Mouse (Mus musculus): ENCODE measurements at regions not wholly inside any gene's neighbourhood (a gene's known extent, or its start where the extent isn't known, plus 50 kb on each side); places are given as distances from the start of the nearest gene placed in this dataset.
A peak's percentile ranks its signal among the peaks of the same experiment; 100 is the strongest.

- H3K4me2 ChIP-seq (ENCODE audit: low read depth), result no peak overlapping the region; the same call in 1 of the 2 replicates
- WGBS, result 88% methylated on average over 11 of the region's 11 CpGs
- no peak overlapping the region for H3K4me3 ChIP-seq (ENCODE audit: low read depth, low read length)
- no peaks in the 10 kb centered on the region for H3K27me3 ChIP-seq (ENCODE audit: insufficient read depth, low read length)
- no peak overlapping the region for H3K27ac ChIP-seq (ENCODE audit: low read depth, low read length)
- DNase-seq, result no peak
- no peaks in the 10 kb centered on the region for H3K36me3 ChIP-seq (ENCODE audit: insufficient read depth)
- no peak for TF ChIP-seq CTCF (IDR thresholded peaks at IDR 0.05; ENCODE audit: low read depth)
- peaks cover 6% of the 10 kb centered on the region; the same call in 1 of the 2 replicates for H3K4me1 ChIP-seq (ENCODE audit: insufficient read depth)
- H3K9ac ChIP-seq, result no peak overlapping the region
- H3K9me3 ChIP-seq (ENCODE audit: low read length), result no peaks in the 10 kb centered on the region
- no peak for ATAC-seq
Measured at GRCm38 (mm10) chr8:11915721-11916120, 75.4 kb downstream of the Tex29 start.

GRCm38 (mm10) chr8:11919876-11920275 lies 79.6 kb downstream of the Tex29 start:
- Histone ChIP-seq H3K27ac (ENCODE audit: low read depth, low read length) (no peak overlapping the region), H3K36me3 (ENCODE audit: insufficient read depth) (no peaks in the 10 kb centered on the region), H3K27me3 (ENCODE audit: insufficient read depth, low read length) (no peaks in the 10 kb centered on the region), H3K9ac (no peak overlapping the region), H3K4me1 (ENCODE audit: insufficient read depth) (peaks cover 5% of the 10 kb centered on the region; the same call in 1 of the 2 replicates), H3K4me3 (ENCODE audit: low read depth, low read length) (no peak overlapping the region), H3K4me2 (ENCODE audit: low read depth) (no peak overlapping the region), H3K9me3 (ENCODE audit: low read length) (no peaks in the 10 kb centered on the region)
- 81% methylated on average over 2 of the region's 2 CpGs for WGBS
- ATAC-seq (no peak), DNase-seq (no peak)
- TF ChIP-seq CTCF (IDR thresholded peaks at IDR 0.05; ENCODE audit: low read depth), result no peak

GRCm38 (mm10) chr8:11923115-11923514 lies 82.8 kb downstream of the Tex29 start:
- Histone ChIP-seq H3K4me1 (ENCODE audit: insufficient read depth) (no peaks in the 10 kb centered on the region), H3K27ac (ENCODE audit: low read depth, low read length) (no peak overlapping the region), H3K4me3 (ENCODE audit: low read depth, low read length) (no peak overlapping the region), H3K9me3 (ENCODE audit: low read length) (no peaks in the 10 kb centered on the region), H3K4me2 (ENCODE audit: low read depth) (no peak overlapping the region), H3K27me3 (ENCODE audit: insufficient read depth, low read length) (no peaks in the 10 kb centered on the region), H3K9ac (no peak overlapping the region), H3K36me3 (ENCODE audit: insufficient read depth) (no peaks in the 10 kb centered on the region)
- 84% methylated on average over 7 of the region's 7 CpGs for WGBS
- no peak for TF ChIP-seq CTCF (IDR thresholded peaks at IDR 0.05; ENCODE audit: low read depth)
- ATAC-seq (peak; percentile 71; the same call in 1 of the 2 replicates), DNase-seq (peak; percentile 19)

- Histone ChIP-seq H3K4me2 (ENCODE audit: low read depth) (no peak overlapping the region), H3K4me1 (ENCODE audit: insufficient read depth) (no peaks in the 10 kb centered on the region), H3K9me3 (ENCODE audit: low read length) (no peaks in the 10 kb centered on the region), H3K27ac (ENCODE audit: low read depth, low read length) (no peak overlapping the region), H3K4me3 (ENCODE audit: low read depth, low read length) (no peak overlapping the region), H3K36me3 (ENCODE audit: insufficient read depth) (no peaks in the 10 kb centered on the region), H3K27me3 (ENCODE audit: insufficient read depth, low read length) (no peaks in the 10 kb centered on the region), H3K9ac (no peak overlapping the region)
- peak; percentile 67 for TF ChIP-seq CTCF (IDR thresholded peaks at IDR 0.05; ENCODE audit: low read depth)
- 52% methylated on average over 11 of the region's 11 CpGs for WGBS
- DNase-seq (peak; percentile 60), ATAC-seq (peak; percentile 38; the same call in 1 of the 2 replicates)
Measured at GRCm38 (mm10) chr8:11924165-11924564, 83.9 kb downstream of the Tex29 start.

GRCm38 (mm10) chr8:11942892-11943332 lies 102.6 kb downstream of the Tex29 start:
- H3K4me2 ChIP-seq (ENCODE audit: low read depth), result no peak overlapping the region
- ATAC-seq, result peak; percentile 97
- H3K4me1 ChIP-seq (ENCODE audit: insufficient read depth), result no peaks in the 10 kb centered on the region
- no peaks in the 10 kb centered on the region for H3K9me3 ChIP-seq (ENCODE audit: low read length)
- no peak overlapping the region for H3K27ac ChIP-seq (ENCODE audit: low read depth, low read length)
- DNase-seq, result peak; percentile 90
- H3K9ac ChIP-seq, result no peak overlapping the region
- H3K36me3 ChIP-seq (ENCODE audit: insufficient read depth), result no peaks in the 10 kb centered on the region
- H3K4me3 ChIP-seq (ENCODE audit: low read depth, low read length), result no peak overlapping the region
- 17% methylated on average over 6 of the region's 6 CpGs for WGBS
- TF ChIP-seq CTCF (IDR thresholded peaks at IDR 0.05; ENCODE audit: low read depth), result peak; percentile 91
- no peaks in the 10 kb centered on the region for H3K27me3 ChIP-seq (ENCODE audit: insufficient read depth, low read length)

GRCm38 (mm10) chr8:11947766-11948165 lies 107.5 kb downstream of the Tex29 start:
- H3K4me3 ChIP-seq (ENCODE audit: low read depth, low read length), result no peak overlapping the region
- no peak overlapping the region for H3K4me2 ChIP-seq (ENCODE audit: low read depth)
- no peaks in the 10 kb centered on the region for H3K9me3 ChIP-seq (ENCODE audit: low read length)
- no peaks in the 10 kb centered on the region for H3K4me1 ChIP-seq (ENCODE audit: insufficient read depth)
- no peak for ATAC-seq
- WGBS, result 80% methylated on average over 8 of the region's 8 CpGs
- no peak for TF ChIP-seq CTCF (IDR thresholded peaks at IDR 0.05; ENCODE audit: low read depth)
- no peaks in the 10 kb centered on the region for H3K27me3 ChIP-seq (ENCODE audit: insufficient read depth, low read length)
- H3K36me3 ChIP-seq (ENCODE audit: insufficient read depth), result no peaks in the 10 kb centered on the region
- DNase-seq, result no peak
- H3K9ac ChIP-seq, result no peak overlapping the region
- no peak overlapping the region for H3K27ac ChIP-seq (ENCODE audit: low read depth, low read length)

GRCm38 (mm10) chr8:11956268-11956667 lies 116.0 kb downstream of the Tex29 start:
- H3K9ac ChIP-seq, result no peak overlapping the region
- H3K4me1 ChIP-seq (ENCODE audit: insufficient read depth), result peaks cover 3% of the 10 kb centered on the region; the same call in 1 of the 2 replicates
- no peak for DNase-seq
- 27% methylated on average over 7 of the region's 7 CpGs for whole genome bisulfite sequencing
- no peak overlapping the region for H3K4me2 ChIP-seq (ENCODE audit: low read depth)
- TF ChIP-seq CTCF (IDR thresholded peaks at IDR 0.05; ENCODE audit: low read depth), result no peak
- H3K4me3 ChIP-seq (ENCODE audit: low read depth, low read length), result no peak overlapping the region
- H3K27ac ChIP-seq (ENCODE audit: low read depth, low read length), result no peak overlapping the region
- H3K27me3 ChIP-seq (ENCODE audit: insufficient read depth, low read length), result 0 out of 2 replicates have a peak, but pooled peaks cover 3% of the 10 kb centered on the region
- no peaks in the 10 kb centered on the region for H3K9me3 ChIP-seq (ENCODE audit: low read length)
- no peaks in the 10 kb centered on the region for H3K36me3 ChIP-seq (ENCODE audit: insufficient read depth)
- peak; percentile 20; the same call in 1 of the 2 replicates for ATAC-seq
